Mouse (Mus musculus): ENCODE results near the gene Gm9970. TPM values are rescaled to one million over a fixed set of nuclear protein-coding genes. Genes with fewer than 3 reads are reported as not detected.
A peak's percentile ranks its signal among the peaks of the same experiment; 100 is the strongest.

The Gm9970 gene
- polyA plus RNA-seq, 2 experiments = not detected

DNA sequence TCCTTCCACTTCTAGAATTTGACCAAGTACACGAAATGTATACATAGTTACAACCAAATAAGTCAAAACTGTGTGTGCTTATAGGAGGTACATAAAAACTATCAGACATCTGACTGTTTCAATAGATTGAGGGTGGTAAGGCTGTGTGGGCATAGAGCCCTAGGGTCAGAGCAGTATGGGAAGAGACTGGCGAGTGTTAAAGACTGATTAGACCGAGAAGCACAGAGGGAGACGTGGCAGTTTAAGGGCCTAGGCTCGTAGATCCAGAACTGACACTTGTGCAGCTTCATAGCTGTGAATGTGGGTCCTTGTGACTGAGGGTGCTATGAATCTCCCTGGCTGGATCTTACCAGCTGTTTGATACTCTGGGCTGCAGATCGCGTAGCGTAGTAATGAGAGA is 13.9 kb upstream of the Gm9970 start:
- ATAC-seq (ENCODE audit: low FRiP score, low read depth) (no peak), DNase-seq (ENCODE audit: low spot score) (no peak)
- Histone ChIP-seq H3K9ac (ENCODE audit: low read depth, low read length, severe bottlenecking) (no peak overlapping the region), H3K4me2 (replicated peaks; ENCODE audit: low read depth, low read length, severe bottlenecking) (no peak overlapping the region), H3K36me3 (ENCODE audit: control insufficient read depth, insufficient read depth, low read length) (peaks cover 81% of the 10 kb centered on the region), H3K4me3 (replicated peaks; ENCODE audit: low read length) (no peak overlapping the region), H3K27me3 (ENCODE audit: control insufficient read depth, insufficient read depth, low read length) (no peaks in the 10 kb centered on the region), H3K27ac (replicated peaks; ENCODE audit: low read depth, low read length) (no peak overlapping the region), H3K9me3 (ENCODE audit: control insufficient read depth, low read length) (no peaks in the 10 kb centered on the region), H3K4me1 (ENCODE audit: control insufficient read depth, insufficient read depth, low read length) (peaks cover 23% of the 10 kb centered on the region)
- TF ChIP-seq POLR2A (IDR thresholded peaks at IDR 0.05; ENCODE audit: borderline replicate concordance, extremely low read depth, insufficient read depth, insufficient read length) = no peak
- 88% methylated on average over 8 of the region's 8 CpGs for WGBS

DNA sequence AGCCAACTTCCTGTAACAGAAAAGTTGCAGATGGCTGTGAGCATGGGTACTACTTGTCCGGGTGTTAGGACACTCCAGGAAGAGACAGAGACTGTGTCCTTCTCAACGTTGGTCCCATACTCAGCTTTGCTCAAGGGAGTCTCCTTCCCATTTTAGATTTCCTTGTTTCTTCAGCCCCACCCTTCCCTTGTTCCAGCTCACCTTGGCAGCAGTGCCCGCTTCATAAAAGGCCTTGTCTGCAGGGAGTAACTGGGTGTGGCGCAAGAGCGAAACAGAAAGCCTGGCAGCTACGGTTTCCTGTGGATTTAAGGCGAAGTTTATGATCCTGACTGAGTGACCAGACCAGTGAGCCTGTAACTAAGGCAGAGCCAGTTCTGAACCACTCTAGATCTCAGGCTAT is 13.4 kb upstream of the Gm9970 start:
- no peaks in the 10 kb centered on the region for H3K27me3 ChIP-seq (ENCODE audit: control insufficient read depth, insufficient read depth, low read length)
- peaks cover 23% of the 10 kb centered on the region for H3K4me1 ChIP-seq (ENCODE audit: control insufficient read depth, insufficient read depth, low read length)
- H3K9ac ChIP-seq (ENCODE audit: low read depth, low read length, severe bottlenecking) = no peak overlapping the region
- no peak for DNase-seq (ENCODE audit: low spot score)
- WGBS = 77% methylated on average over 7 of the region's 7 CpGs
- no peak overlapping the region for H3K4me2 ChIP-seq (replicated peaks; ENCODE audit: low read depth, low read length, severe bottlenecking)
- no peak for ATAC-seq (ENCODE audit: low FRiP score, low read depth)
- no peaks in the 10 kb centered on the region for H3K9me3 ChIP-seq (ENCODE audit: control insufficient read depth, low read length)
- TF ChIP-seq POLR2A (IDR thresholded peaks at IDR 0.05; ENCODE audit: borderline replicate concordance, extremely low read depth, insufficient read depth, insufficient read length) = no peak
- H3K36me3 ChIP-seq (ENCODE audit: control insufficient read depth, insufficient read depth, low read length) = peaks cover 81% of the 10 kb centered on the region
- H3K27ac ChIP-seq (replicated peaks; ENCODE audit: low read depth, low read length) = no peak overlapping the region
- no peak overlapping the region for H3K4me3 ChIP-seq (replicated peaks; ENCODE audit: low read length)

DNA sequence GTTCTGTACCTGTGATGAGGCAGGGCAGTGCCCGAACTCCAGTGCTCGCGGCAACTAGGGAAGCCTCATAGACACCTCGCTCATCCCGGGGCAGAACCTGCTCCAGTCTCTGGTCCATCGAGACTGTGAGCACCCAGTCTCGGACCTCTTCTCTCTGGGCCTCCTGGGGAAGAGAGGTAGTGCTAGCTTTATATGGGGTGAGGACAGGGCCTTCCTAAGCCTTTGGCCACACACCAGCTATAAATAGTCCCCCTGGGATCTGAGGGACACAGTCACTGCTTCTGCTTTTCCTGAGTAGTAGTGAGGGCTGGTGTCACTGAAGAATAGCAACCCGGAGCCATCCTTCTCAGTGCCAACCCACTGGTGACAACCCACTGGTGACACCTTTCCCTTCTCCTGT is 12.8 kb upstream of the Gm9970 start:
- no peak for TF ChIP-seq POLR2A (IDR thresholded peaks at IDR 0.05; ENCODE audit: borderline replicate concordance, extremely low read depth, insufficient read depth, insufficient read length)
- Histone ChIP-seq H3K4me2 (replicated peaks; ENCODE audit: low read depth, low read length, severe bottlenecking) (no peak overlapping the region), H3K36me3 (ENCODE audit: control insufficient read depth, insufficient read depth, low read length) (peaks cover 81% of the 10 kb centered on the region), H3K9me3 (ENCODE audit: control insufficient read depth, low read length) (no peaks in the 10 kb centered on the region), H3K9ac (ENCODE audit: low read depth, low read length, severe bottlenecking) (no peak overlapping the region), H3K27ac (replicated peaks; ENCODE audit: low read depth, low read length) (peak overlapping the region; percentile 61; the same call in 1 of the 2 replicates), H3K27me3 (ENCODE audit: control insufficient read depth, insufficient read depth, low read length) (no peaks in the 10 kb centered on the region), H3K4me3 (replicated peaks; ENCODE audit: low read length) (no peak overlapping the region), H3K4me1 (ENCODE audit: control insufficient read depth, insufficient read depth, low read length) (peaks cover 23% of the 10 kb centered on the region)
- ATAC-seq (ENCODE audit: low FRiP score, low read depth) (no peak), DNase-seq (ENCODE audit: low spot score) (no peak)
- 95% methylated on average over 8 of the region's 8 CpGs for WGBS

DNA sequence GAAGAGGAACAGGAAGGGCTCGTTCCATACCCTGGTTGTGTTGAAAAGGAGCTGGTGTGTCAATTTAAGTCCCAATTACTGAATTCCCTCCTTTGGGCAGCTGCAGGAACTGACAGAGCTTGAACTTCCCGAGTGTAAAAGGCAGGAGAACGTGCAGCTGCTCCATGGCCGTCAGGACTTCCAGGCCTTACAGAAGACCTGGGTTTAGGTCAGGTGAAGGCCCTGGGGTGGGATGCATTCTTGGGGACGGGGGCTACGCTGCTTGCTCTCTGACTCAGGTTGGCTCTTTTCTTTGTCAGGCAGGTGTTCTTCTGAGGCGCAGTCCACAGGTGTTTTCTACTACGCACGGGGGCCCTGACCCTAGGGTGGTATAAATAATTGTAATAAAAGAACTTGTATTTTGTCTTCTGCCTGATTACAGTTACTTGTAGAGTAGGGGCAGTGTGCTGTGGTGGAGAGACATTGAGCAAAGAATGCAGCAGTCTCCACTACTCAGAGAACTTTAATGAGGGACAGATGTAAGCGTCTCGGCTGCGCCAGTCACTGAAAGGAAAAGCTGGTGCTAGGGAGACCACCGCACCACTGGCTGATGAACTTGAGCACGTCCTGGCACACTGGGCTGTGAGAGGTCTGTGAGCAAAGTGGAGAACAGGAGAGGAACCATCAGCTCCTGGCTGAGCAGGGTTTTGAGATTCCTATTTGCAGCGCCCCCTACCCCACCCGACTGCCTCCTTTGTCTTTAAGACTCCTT is 11.9 kb upstream of the Gm9970 start:
- no peak for DNase-seq (ENCODE audit: low spot score)
- H3K4me3 ChIP-seq (replicated peaks; ENCODE audit: low read length) = no peak overlapping the region

DNA sequence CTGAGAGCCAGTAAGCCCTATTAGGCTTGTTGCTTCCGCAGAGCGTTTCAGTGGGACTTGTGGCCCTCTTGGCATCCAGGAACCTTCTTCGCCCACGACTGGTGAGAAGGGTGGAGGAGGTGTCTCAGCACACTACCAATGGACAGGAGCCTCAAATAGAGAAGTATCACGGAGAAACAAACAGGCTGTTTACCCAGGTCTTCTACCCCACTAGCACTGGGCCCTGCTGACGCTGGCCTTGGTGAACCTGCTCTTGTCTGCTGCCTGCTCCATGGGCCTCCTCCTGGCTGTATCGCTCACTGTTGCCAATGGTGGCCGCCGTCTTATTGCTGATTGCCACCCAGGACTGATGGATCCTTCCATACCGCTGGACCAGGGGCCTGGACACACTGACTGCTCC is 11.1 kb upstream of the Gm9970 start:
- no peak overlapping the region for H3K27ac ChIP-seq (replicated peaks; ENCODE audit: low read depth, low read length)
- ATAC-seq (ENCODE audit: low FRiP score, low read depth) = no peak
- 56% methylated on average over 9 of the region's 10 CpGs for WGBS

More for the DNA sequence above, 11.9 kb upstream of the Gm9970 start:
- H3K27ac ChIP-seq (replicated peaks; ENCODE audit: low read depth, low read length) = peak overlapping the region; percentile 61
- peaks cover 81% of the 10 kb centered on the region for H3K36me3 ChIP-seq (ENCODE audit: control insufficient read depth, insufficient read depth, low read length)
- H3K9me3 ChIP-seq (ENCODE audit: control insufficient read depth, low read length) = no peaks in the 10 kb centered on the region
- no peaks in the 10 kb centered on the region for H3K27me3 ChIP-seq (ENCODE audit: control insufficient read depth, insufficient read depth, low read length)
- no peak overlapping the region for H3K9ac ChIP-seq (ENCODE audit: low read depth, low read length, severe bottlenecking)
- peaks cover 23% of the 10 kb centered on the region for H3K4me1 ChIP-seq (ENCODE audit: control insufficient read depth, insufficient read depth, low read length)
- 43% methylated on average over 16 of the region's 16 CpGs for WGBS
- peak overlapping the region; percentile 7; the same call in 1 of the 2 replicates for H3K4me2 ChIP-seq (replicated peaks; ENCODE audit: low read depth, low read length, severe bottlenecking)
- ATAC-seq (ENCODE audit: low FRiP score, low read depth) = peak; percentile 20; the same call in 1 of the 2 replicates
- TF ChIP-seq POLR2A (IDR thresholded peaks at IDR 0.05; ENCODE audit: borderline replicate concordance, extremely low read depth, insufficient read depth, insufficient read length) = no peak

More for the DNA sequence above, 11.1 kb upstream of the Gm9970 start:
- DNase-seq (ENCODE audit: low spot score) = no peak
- peak overlapping the region; percentile 48 for H3K4me2 ChIP-seq (replicated peaks; ENCODE audit: low read depth, low read length, severe bottlenecking)
- peaks cover 23% of the 10 kb centered on the region for H3K4me1 ChIP-seq (ENCODE audit: control insufficient read depth, insufficient read depth, low read length)
- H3K36me3 ChIP-seq (ENCODE audit: control insufficient read depth, insufficient read depth, low read length) = peaks cover 81% of the 10 kb centered on the region
- H3K9me3 ChIP-seq (ENCODE audit: control insufficient read depth, low read length) = no peaks in the 10 kb centered on the region
- no peaks in the 10 kb centered on the region for H3K27me3 ChIP-seq (ENCODE audit: control insufficient read depth, insufficient read depth, low read length)
- no peak for TF ChIP-seq POLR2A (IDR thresholded peaks at IDR 0.05; ENCODE audit: borderline replicate concordance, extremely low read depth, insufficient read depth, insufficient read length)
- H3K9ac ChIP-seq (ENCODE audit: low read depth, low read length, severe bottlenecking) = peak overlapping the region; percentile 45
- peak overlapping the region; percentile 33 for H3K4me3 ChIP-seq (replicated peaks; ENCODE audit: low read length)
